Mouse (Mus musculus) ovary, adult 18-20 months (tissue): ENCODE measurements around the gene Dnah2.
A peak's percentile ranks its signal among the peaks of the same experiment; 100 is the strongest.
"Not testable (repeated sequence)": the region's sequence is repeated elsewhere in the genome, so short reads cannot be mapped to it uniquely, and the experiment has no call there.

Experiments used
- DNase-seq: peaks from one replicate; pipeline ENCODE4 v3.0.0; 2022; ENCODE audit warnings: low spot score, mixed read lengths

The Dnah2 gene

GRCm38 (mm10) chr11:69406867-69407723 lies 141.8 kb downstream of the Dnah2 start:
- DNase-seq: no peak

DNA sequence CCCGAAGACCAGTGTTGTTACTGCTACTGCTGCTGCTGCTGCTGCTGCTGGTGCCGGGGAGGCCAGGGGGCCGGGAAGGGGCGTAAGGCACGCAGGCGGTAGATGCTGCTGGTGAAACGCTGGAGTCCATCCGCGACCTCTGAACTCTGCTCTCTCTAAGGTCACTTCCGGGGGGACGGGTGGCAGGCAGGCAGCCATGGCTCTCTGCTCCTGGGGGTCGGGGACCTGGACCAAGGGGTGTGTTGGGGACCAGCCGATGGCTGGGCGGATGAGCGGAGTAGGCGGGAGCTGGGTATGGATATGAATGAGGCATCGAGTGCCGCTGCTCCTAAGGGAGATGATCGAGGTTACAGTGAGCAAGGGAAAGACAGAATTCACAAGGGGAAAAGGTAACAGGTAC lies 142.6 kb downstream of the Dnah2 start:
- DNase-seq: peak; percentile 2

GRCm38 (mm10) chr11:69405397-69406200 lies 143.3 kb downstream of the Dnah2 start:
- peak; percentile 4 for DNase-seq

DNA sequence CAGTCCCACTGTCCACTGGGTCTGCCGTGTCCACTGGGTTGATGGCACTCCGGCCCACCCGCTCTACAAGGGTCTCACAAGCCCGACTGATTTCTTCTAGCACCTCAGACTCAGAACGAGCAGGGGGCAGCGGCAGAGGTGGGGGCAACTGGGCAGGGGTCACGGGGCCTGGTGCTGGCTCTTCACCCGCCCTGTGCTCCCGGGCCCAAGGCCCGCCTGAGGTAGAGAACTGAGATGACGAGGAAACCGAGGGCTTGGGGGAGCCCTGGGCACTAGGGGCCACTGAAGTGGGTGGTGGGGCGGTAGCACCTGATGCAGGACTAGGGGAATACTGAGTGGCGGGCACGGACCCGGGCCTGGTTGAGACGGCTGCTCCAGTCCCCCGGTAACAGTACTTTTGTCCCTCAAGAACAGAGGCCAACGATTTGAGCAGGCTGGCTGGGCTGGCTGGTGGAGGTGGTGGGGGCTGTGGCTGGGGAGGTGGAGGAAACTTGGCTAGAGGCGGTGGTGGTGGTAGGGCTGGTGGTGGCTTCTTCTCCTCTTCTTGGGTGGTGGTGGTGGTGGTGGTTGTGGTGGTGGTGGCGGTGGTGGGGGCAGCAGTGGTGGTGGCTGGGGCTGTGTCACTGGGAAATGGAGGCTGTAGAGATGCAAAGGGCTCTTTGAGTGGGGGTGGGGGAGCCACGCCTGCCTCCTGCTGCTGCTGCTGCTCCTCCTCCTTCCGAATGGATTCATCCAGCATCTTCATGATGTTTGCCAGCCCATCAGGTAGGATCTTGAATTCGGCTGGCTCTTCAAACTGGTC lies 144.1 kb downstream of the Dnah2 start:
- peak; percentile 10 for DNase-seq

DNA sequence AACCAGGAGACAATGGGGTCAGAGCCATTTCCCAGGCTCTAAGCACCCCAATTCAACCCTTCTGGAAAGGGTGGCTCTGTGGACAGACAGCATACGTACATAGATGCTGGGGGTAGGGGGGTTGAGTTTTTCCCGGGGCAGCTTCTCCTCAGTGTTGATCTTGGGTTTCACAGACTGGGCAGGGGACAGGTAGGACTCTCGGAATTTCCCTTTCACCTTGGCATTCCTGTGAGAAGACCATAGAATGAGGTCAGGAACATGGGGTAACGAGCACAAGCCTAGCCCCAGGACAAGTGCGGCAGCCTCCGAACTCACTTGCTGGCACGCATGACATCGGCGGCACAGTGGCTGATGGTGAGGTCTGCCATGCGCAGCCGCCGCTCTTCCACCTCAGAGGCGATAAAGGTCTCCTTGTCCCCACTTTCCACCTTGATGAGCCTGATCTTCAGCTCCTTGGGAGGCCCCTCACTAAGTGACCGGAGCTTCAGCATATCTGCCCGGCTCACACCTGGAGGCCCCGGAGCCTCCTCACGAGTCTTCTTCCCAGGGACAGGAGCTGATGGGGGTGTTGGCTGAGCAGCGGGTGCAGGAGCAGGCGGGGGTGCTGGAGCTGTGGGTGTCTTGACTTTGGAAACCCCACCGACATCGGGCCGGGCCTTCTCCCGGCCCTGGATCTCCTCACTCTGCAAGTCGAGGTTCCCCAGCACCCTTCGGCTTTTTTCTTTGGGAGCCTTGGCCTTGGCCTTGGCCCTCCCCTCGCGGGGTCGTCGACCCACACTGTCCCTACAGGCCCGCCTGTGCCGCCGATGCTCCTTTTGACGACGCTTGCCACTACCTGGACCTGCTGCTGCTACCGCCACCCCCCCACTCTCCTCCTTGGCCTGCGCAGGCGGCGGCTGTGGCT lies 145.0 kb downstream of the Dnah2 start:
- DNase-seq: peak; percentile 5

DNA sequence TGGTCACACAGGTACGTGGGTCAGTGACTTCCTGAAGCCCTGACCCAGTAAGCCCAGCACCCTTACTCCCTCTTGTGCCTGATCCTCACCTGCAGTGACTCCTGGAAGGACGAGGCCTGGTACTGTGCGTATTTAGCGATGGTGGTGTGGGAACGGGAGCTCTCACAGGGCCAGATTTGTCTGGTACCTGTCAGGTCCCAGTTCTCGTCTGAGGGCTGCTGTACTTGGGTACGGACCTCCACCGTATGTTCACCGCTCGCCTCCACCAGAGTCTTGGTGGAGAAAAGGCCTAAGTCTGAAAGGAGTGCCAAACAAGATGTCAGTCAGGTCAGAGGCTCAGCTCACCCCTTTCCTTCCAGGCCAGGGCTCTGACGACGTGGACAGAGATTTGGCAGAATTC lies 146.9 kb downstream of the Dnah2 start:
- DNase-seq: no peak

DNA sequence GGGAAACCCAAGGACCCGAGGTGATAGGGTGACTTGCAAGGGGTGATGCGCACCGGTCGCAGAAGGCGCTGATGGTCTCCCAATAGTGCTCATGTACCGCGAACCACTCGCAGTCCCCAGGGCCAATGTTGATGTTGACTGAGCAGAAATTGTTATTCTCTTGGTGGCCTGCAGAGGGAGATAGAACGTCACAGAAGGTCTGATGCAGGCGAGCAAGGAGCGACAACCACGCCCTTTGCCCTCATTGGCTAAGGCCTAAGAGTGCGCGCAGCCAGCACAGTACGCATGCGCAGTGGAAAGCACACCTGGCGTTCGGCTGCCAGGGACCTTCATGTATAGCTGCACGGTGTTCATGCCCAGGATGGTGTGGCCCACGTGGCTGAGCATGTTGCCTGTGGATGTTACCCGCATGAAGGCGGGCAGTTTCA lies 147.7 kb downstream of the Dnah2 start:
- DNase-seq: peak; percentile 79

DNA sequence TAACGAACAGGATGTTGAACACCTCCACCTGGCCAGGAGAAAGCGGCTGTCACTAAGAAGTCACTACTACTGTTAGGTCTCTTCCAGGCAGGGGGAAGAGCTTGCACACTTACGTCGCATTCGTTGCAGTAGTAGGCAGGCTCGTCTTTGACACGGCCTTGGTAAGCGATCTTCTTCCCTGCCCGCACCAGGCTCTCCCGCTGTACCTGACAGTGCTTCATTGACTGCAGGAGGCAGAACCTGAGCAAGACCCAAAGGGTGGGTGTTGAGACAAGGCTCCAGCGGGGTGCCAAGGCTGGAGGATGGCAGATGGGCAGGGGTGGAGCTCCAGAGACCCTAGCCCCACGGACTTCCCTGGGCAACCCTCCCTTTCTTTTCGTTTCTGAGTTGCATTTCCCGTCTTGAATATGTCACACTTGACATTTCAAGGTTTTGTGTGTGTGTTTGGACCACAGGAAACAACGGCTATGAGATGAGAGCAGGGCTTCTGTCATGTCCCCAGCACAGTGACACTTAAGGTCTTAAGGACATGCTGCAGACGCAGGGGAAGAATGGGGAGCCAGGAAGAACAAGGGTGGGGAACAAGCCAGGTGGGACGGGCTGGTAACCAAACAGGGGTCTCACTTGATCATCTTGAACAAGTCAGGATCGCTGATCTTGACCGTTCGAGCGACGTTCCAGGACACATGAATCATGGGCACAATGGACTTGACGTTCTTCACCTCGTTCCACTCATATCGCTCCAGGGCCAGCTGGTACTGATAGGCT lies 148.6 kb downstream of the Dnah2 start:
- peak; percentile 5 for DNase-seq

GRCm38 (mm10) chr11:69399201-69400082 lies 149.5 kb downstream of the Dnah2 start:
- no peak for DNase-seq

DNA sequence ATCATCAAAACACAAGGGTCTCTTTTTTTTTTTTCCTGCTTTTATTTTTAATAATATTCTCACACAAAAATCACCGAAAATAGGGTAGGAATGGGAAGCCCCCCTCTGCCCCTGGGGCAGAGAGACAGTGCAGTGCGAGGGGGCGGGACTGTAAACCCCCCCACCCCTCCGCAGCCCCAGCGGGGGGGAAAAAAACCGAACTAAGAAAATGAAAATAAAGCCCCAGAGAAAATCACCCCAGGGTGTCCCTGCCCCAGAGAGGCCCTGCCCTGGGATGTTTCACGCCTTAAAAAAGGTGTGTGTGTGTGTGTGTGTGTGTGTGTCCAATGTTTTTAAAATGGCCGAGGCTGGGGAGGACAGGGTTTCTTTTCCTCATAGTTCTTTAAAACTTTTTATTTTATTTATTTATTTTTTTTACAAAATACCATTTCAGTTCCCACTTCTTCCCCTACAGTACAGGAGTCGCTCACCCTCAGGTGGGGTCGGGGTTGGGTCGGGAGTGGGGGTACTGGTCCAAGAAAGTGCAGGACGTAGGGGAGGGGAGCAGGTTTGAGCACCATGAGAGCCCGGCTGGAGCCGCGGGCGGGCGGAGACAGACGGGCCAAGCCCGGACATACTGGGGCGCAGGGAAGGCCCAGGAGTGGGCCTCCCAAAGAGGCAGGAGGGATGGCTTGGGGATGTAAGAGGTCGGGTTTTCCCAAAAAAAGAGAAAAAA lies 150.3 kb downstream of the Dnah2 start:
- DNase-seq: no peak

- DNase-seq: peak; percentile 8
Measured at GRCm38 (mm10) chr11:69398059-69398458, 150.9 kb downstream of the Dnah2 start, which contains the start of gene Tmem88. TSS of gene Tmem88 (minus strand) at chr11:69398234.

GRCm38 (mm10) chr11:69397581-69398057 lies 151.3 kb downstream of the Dnah2 start:
- DNase-seq: peak; percentile 17

DNA sequence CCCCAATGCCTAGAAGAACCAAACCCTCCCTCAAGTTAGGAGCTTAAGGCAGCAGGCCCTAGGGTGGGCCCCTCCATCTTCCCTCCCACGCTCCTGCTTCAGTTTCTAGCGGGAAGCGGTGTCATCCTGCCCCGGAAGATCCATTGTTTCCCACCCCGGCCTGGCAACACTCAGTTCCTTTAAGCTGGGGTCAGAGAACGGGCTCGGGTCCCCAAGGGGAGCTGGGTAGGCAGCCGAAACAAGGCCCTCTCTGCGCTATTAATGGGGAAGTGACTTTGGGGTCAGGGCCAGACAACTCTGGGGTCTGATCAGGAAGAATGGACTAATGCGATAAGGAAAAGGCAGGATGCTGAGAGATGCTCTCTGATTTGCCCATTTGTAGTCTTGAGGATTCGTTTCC lies 152.1 kb downstream of the Dnah2 start:
- DNase-seq: peak; percentile 40

- DNase-seq: peak; percentile 96
Measured at GRCm38 (mm10) chr11:69395634-69396373, 153.1 kb downstream of the Dnah2 start.

DNA sequence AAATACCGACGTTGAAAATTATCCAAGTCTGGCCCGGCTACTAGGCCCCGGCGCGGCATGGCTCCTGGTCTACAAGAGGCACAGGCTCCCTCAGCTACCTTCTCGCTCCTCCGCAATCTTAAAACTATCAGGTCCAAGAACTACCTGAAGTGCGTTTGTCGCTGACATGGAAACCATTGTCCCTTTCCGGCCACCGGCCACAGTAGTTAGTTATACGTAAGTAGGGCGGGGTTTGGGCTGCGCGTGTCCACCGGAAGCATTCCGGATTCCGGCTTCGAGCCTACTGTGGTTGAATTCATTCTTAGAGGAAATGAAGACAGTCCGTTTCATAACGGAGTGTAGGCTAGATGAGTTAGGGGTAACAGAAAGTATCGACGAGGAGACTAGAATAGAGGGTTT lies 153.7 kb downstream of the Dnah2 start, which contains the start of the genes Naa38 and Cyb5d1:
Gene Naa38 (plus strand): TSS at position 253 of the 399 bp plus-strand sequence.
Gene Cyb5d1 (minus strand): TSS at position 397 of the 399 bp plus-strand sequence.
- peak; percentile 86 for DNase-seq

- DNase-seq: not testable (repeated sequence)
Measured at GRCm38 (mm10) chr11:69394591-69395167, 154.2 kb downstream of the Dnah2 start.

GRCm38 (mm10) chr11:69390400-69391034 lies 158.4 kb downstream of the Dnah2 start:
- DNase-seq: peak; percentile 17
